Mouse (Mus musculus): ENCODE results near the gene Gm20388. TPM values are rescaled to one million over a fixed set of nuclear protein-coding genes. Genes with fewer than 3 reads are reported as not detected.

The Gm20388 gene
- polyA plus RNA-seq, 1 experiment from 2014 or later, result not detected

GRCm38 (mm10) chr8:120289698-120290181 lies 379.1 kb downstream of the Gm20388 start:
- Histone ChIP-seq H3K36me3 (no peaks in the 10 kb centered on the region), H3K27ac (replicated peaks) (peak overlapping the region; percentile 50), H3K9ac (replicated peaks) (no peak overlapping the region), H3K27me3 (no peaks in the 10 kb centered on the region), H3K9me3 (no peaks in the 10 kb centered on the region), H3K4me3 (no peak overlapping the region), H3K4me1 (peaks cover 82% of the 10 kb centered on the region), H3K4me2 (replicated peaks) (no peak overlapping the region)
- WGBS, result 28% methylated on average over 10 of the region's 10 CpGs
- ATAC-seq (replicated peaks), result peak; percentile 32; the same call in 1 of the 2 replicates

GRCm38 (mm10) chr8:120290614-120291013 lies 380.0 kb downstream of the Gm20388 start:
- Histone ChIP-seq H3K4me1 (peaks cover 82% of the 10 kb centered on the region), H3K27me3 (no peaks in the 10 kb centered on the region), H3K9me3 (no peaks in the 10 kb centered on the region), H3K36me3 (no peaks in the 10 kb centered on the region), H3K9ac (replicated peaks) (no peak overlapping the region), H3K27ac (replicated peaks) (no peak overlapping the region; the same call in 1 of the 2 replicates), H3K4me3 (no peak overlapping the region), H3K4me2 (replicated peaks) (no peak overlapping the region)
- WGBS, result 55% methylated on average over 15 of the region's 15 CpGs
- ATAC-seq (replicated peaks), result no peak

- no peaks in the 10 kb centered on the region for H3K27me3 ChIP-seq
- H3K9ac ChIP-seq (replicated peaks), result no peak overlapping the region
- H3K27ac ChIP-seq (replicated peaks), result 0 out of 2 replicates have a peak overlapping the region, but pooled peaks have one; percentile 58
- peaks cover 85% of the 10 kb centered on the region for H3K4me1 ChIP-seq
- WGBS, result 67% methylated on average over 9 of the region's 9 CpGs
- no peak for ATAC-seq (replicated peaks)
- no peak overlapping the region for H3K4me2 ChIP-seq (replicated peaks)
- no peak overlapping the region for H3K4me3 ChIP-seq
- H3K9me3 ChIP-seq, result no peaks in the 10 kb centered on the region
- no peaks in the 10 kb centered on the region for H3K36me3 ChIP-seq
These were observed 381.0 kb downstream of the Gm20388 start for GRCm38 (mm10) chr8:120291650-120292049.

- Histone ChIP-seq H3K9ac (replicated peaks) (no peak overlapping the region), H3K36me3 (no peaks in the 10 kb centered on the region), H3K27ac (replicated peaks) (peak overlapping the region; percentile 58), H3K9me3 (no peaks in the 10 kb centered on the region), H3K4me3 (no peak overlapping the region), H3K4me2 (replicated peaks) (no peak overlapping the region), H3K27me3 (no peaks in the 10 kb centered on the region), H3K4me1 (peaks cover 90% of the 10 kb centered on the region)
- 36% methylated on average over 8 of the region's 8 CpGs for WGBS
- peak; percentile 42; the same call in 1 of the 2 replicates for ATAC-seq (replicated peaks)
These were observed 381.9 kb downstream of the Gm20388 start for GRCm38 (mm10) chr8:120292316-120293107.

- H3K4me1 ChIP-seq, result peaks cover 86% of the 10 kb centered on the region
- H3K9ac ChIP-seq (replicated peaks), result peak overlapping the region; percentile 27; the same call in 1 of the 2 replicates
- H3K27ac ChIP-seq (replicated peaks), result peak overlapping the region; percentile 58
- no peaks in the 10 kb centered on the region for H3K9me3 ChIP-seq
- ATAC-seq (replicated peaks), result 0 out of 2 replicates have a peak, but pooled peaks have one; percentile 7
- 16% methylated on average over 18 of the region's 18 CpGs for WGBS
- H3K36me3 ChIP-seq, result no peaks in the 10 kb centered on the region
- no peak overlapping the region for H3K4me3 ChIP-seq
- no peak overlapping the region for H3K4me2 ChIP-seq (replicated peaks)
- H3K27me3 ChIP-seq, result no peaks in the 10 kb centered on the region
These were observed 383.0 kb downstream of the Gm20388 start for GRCm38 (mm10) chr8:120293421-120294357.

- WGBS, result 31% methylated on average over 17 of the region's 17 CpGs
- H3K9me3 ChIP-seq, result no peaks in the 10 kb centered on the region
- no peak overlapping the region for H3K9ac ChIP-seq (replicated peaks)
- no peak overlapping the region for H3K4me3 ChIP-seq
- H3K4me1 ChIP-seq, result peaks cover 82% of the 10 kb centered on the region
- H3K4me2 ChIP-seq (replicated peaks), result no peak overlapping the region
- no peak for ATAC-seq (replicated peaks)
- no peaks in the 10 kb centered on the region for H3K27me3 ChIP-seq
- peak overlapping the region; percentile 58 for H3K27ac ChIP-seq (replicated peaks)
- no peaks in the 10 kb centered on the region for H3K36me3 ChIP-seq
These were observed 384.6 kb downstream of the Gm20388 start for GRCm38 (mm10) chr8:120294982-120295870.

- Histone ChIP-seq H3K4me3 (no peak overlapping the region), H3K27ac (replicated peaks) (no peak overlapping the region), H3K9me3 (no peaks in the 10 kb centered on the region), H3K4me2 (replicated peaks) (no peak overlapping the region), H3K27me3 (no peaks in the 10 kb centered on the region), H3K9ac (replicated peaks) (no peak overlapping the region), H3K36me3 (no peaks in the 10 kb centered on the region), H3K4me1 (peaks cover 77% of the 10 kb centered on the region)
- ATAC-seq (replicated peaks), result no peak
- WGBS, result 45% methylated on average over 5 of the region's 5 CpGs
These were observed 386.4 kb downstream of the Gm20388 start for GRCm38 (mm10) chr8:120297000-120297399.

- Histone ChIP-seq H3K9ac (replicated peaks) (peak overlapping the region; percentile 2; the same call in 1 of the 2 replicates), H3K27ac (replicated peaks) (peak overlapping the region; percentile 79), H3K4me2 (replicated peaks) (no peak overlapping the region), H3K36me3 (no peaks in the 10 kb centered on the region), H3K9me3 (no peaks in the 10 kb centered on the region), H3K4me3 (no peak overlapping the region), H3K4me1 (peaks cover 69% of the 10 kb centered on the region), H3K27me3 (no peaks in the 10 kb centered on the region)
- ATAC-seq (replicated peaks), result peak; percentile 48
- 25% methylated on average over 22 of the region's 22 CpGs for WGBS
These were observed 388.2 kb downstream of the Gm20388 start for GRCm38 (mm10) chr8:120298601-120299532.

GRCm38 (mm10) chr8:120300601-120301141 lies 390.0 kb downstream of the Gm20388 start:
- Histone ChIP-seq H3K27me3 (no peaks in the 10 kb centered on the region), H3K4me3 (no peak overlapping the region), H3K36me3 (no peaks in the 10 kb centered on the region), H3K9ac (replicated peaks) (0 out of 2 replicates have a peak overlapping the region, but pooled peaks have one; percentile 1), H3K9me3 (no peaks in the 10 kb centered on the region), H3K4me2 (replicated peaks) (peak overlapping the region; percentile 12; the same call in 1 of the 2 replicates), H3K27ac (replicated peaks) (peak overlapping the region; percentile 62), H3K4me1 (peaks cover 61% of the 10 kb centered on the region)
- WGBS, result 2% methylated on average over 13 of the region's 13 CpGs
- peak; percentile 52 for ATAC-seq (replicated peaks)

GRCm38 (mm10) chr8:120302941-120303675 lies 392.5 kb downstream of the Gm20388 start:
- peaks cover 70% of the 10 kb centered on the region for H3K4me1 ChIP-seq

More at GRCm38 (mm10) chr8:120302941-120303675, 392.5 kb downstream of the Gm20388 start:
- no peaks in the 10 kb centered on the region for H3K27me3 ChIP-seq
- no peak for ATAC-seq (replicated peaks)
- H3K4me3 ChIP-seq, result no peak overlapping the region
- no peak overlapping the region for H3K4me2 ChIP-seq (replicated peaks)
- WGBS, result 50% methylated on average over 11 of the region's 11 CpGs
- no peaks in the 10 kb centered on the region for H3K9me3 ChIP-seq
- no peaks in the 10 kb centered on the region for H3K36me3 ChIP-seq
- peak overlapping the region; percentile 76 for H3K27ac ChIP-seq (replicated peaks)
- H3K9ac ChIP-seq (replicated peaks), result no peak overlapping the region; the same call in 1 of the 2 replicates

All from forebrain, embryonic 15.5 days (tissue).